Mouse (Mus musculus): Measurements from ENCODE around the gene Ptcd2. TPM values are rescaled to one million over a fixed set of nuclear protein-coding genes. Genes with fewer than 3 reads are reported as not detected.

Gene Ptcd2
- total and polyA plus RNA-seq, 3 experiments = 35.0 to 51.2 (median 49.6) TPM

- H3K79me2 ChIP-seq (replicated peaks; ENCODE audit: control insufficient read depth, insufficient read depth, low read length) = no peaks in the 10 kb centered on the region
- no peaks in the 10 kb centered on the region for H3K4me1 ChIP-seq (ENCODE audit: control insufficient read depth, insufficient read depth, low read length)
- no peak overlapping the region for H3K9ac ChIP-seq (ENCODE audit: low read depth, low read length)
- no peak for DNase-seq
- 94% methylated on average over 13 of the region's 13 CpGs for WGBS
- H3K27ac ChIP-seq = no peak overlapping the region
- TF ChIP-seq EP300 (IDR thresholded peaks at IDR 0.05; ENCODE audit: insufficient read depth, low read depth, low read length) (no peak), CTCF (IDR thresholded peaks at IDR 0.05) (no peak), POLR2A (IDR thresholded peaks at IDR 0.05; ENCODE audit: insufficient read depth, low read depth, low read length) (no peak)
- H3K4me3 ChIP-seq = no peak overlapping the region
- intact Hi-C loops (cut with DNase I) = no loop called here
- H3K27me3 ChIP-seq (ENCODE audit: control insufficient read depth, insufficient read depth, low read length) = no peaks in the 10 kb centered on the region
- no peaks in the 10 kb centered on the region for H3K36me3 ChIP-seq (ENCODE audit: control insufficient read depth, insufficient read depth, low read length)
These were observed 50.3 kb downstream of the Ptcd2 start for GRCm38 (mm10) chr13:99294176-99294575.

GRCm38 (mm10) chr13:99290766-99291165, 53.7 kb downstream of the Ptcd2 start:
- Histone ChIP-seq H3K4me1 (ENCODE audit: control insufficient read depth, insufficient read depth, low read length) (no peaks in the 10 kb centered on the region), H3K27me3 (ENCODE audit: control insufficient read depth, insufficient read depth, low read length) (no peaks in the 10 kb centered on the region), H3K27ac (no peak overlapping the region), H3K9ac (ENCODE audit: low read depth, low read length) (no peak overlapping the region), H3K4me3 (no peak overlapping the region), H3K79me2 (replicated peaks; ENCODE audit: control insufficient read depth, insufficient read depth, low read length) (no peaks in the 10 kb centered on the region), H3K36me3 (ENCODE audit: control insufficient read depth, insufficient read depth, low read length) (no peaks in the 10 kb centered on the region)
- intact Hi-C loops (cut with DNase I) = no loop called here
- WGBS = 92% methylated on average over 8 of the region's 8 CpGs
- no peak for TF ChIP-seq EP300 (IDR thresholded peaks at IDR 0.05; ENCODE audit: insufficient read depth, low read depth, low read length)
- no peak for TF ChIP-seq POLR2A (IDR thresholded peaks at IDR 0.05; ENCODE audit: insufficient read depth, low read depth, low read length)
- TF ChIP-seq CTCF (IDR thresholded peaks at IDR 0.05) = no peak
- DNase-seq = no peak

GRCm38 (mm10) chr13:99287786-99288185, 56.7 kb downstream of the Ptcd2 start:
- peaks cover 2% of the 10 kb centered on the region; the same call in 1 of the 2 replicates for H3K4me1 ChIP-seq (ENCODE audit: control insufficient read depth, insufficient read depth, low read length)
- intact Hi-C loops (cut with DNase I) = no loop called here
- no peak for DNase-seq

GRCm38 (mm10) chr13:99287207-99287606, 57.3 kb downstream of the Ptcd2 start:
- Histone ChIP-seq H3K27me3 (ENCODE audit: control insufficient read depth, insufficient read depth, low read length) (no peaks in the 10 kb centered on the region), H3K27ac (no peak overlapping the region), H3K4me1 (ENCODE audit: control insufficient read depth, insufficient read depth, low read length) (peaks cover 2% of the 10 kb centered on the region; the same call in 1 of the 2 replicates), H3K79me2 (replicated peaks; ENCODE audit: control insufficient read depth, insufficient read depth, low read length) (no peaks in the 10 kb centered on the region), H3K9ac (ENCODE audit: low read depth, low read length) (no peak overlapping the region), H3K4me3 (no peak overlapping the region), H3K36me3 (ENCODE audit: control insufficient read depth, insufficient read depth, low read length) (no peaks in the 10 kb centered on the region)
- 87% methylated on average over 4 of the region's 4 CpGs for WGBS
- no peak for TF ChIP-seq POLR2A (IDR thresholded peaks at IDR 0.05; ENCODE audit: insufficient read depth, low read depth, low read length)
- intact Hi-C loops (cut with DNase I) = no loop called here
- no peak for DNase-seq

More at GRCm38 (mm10) chr13:99287786-99288185, 56.7 kb downstream of the Ptcd2 start:
- TF ChIP-seq EP300 (IDR thresholded peaks at IDR 0.05; ENCODE audit: insufficient read depth, low read depth, low read length) (no peak), POLR2A (IDR thresholded peaks at IDR 0.05; ENCODE audit: insufficient read depth, low read depth, low read length) (no peak), CTCF (IDR thresholded peaks at IDR 0.05) (no peak)
- Histone ChIP-seq H3K36me3 (ENCODE audit: control insufficient read depth, insufficient read depth, low read length) (no peaks in the 10 kb centered on the region), H3K4me3 (no peak overlapping the region), H3K79me2 (replicated peaks; ENCODE audit: control insufficient read depth, insufficient read depth, low read length) (no peaks in the 10 kb centered on the region), H3K9ac (ENCODE audit: low read depth, low read length) (no peak overlapping the region), H3K27me3 (ENCODE audit: control insufficient read depth, insufficient read depth, low read length) (no peaks in the 10 kb centered on the region), H3K27ac (no peak overlapping the region; the same call in 1 of the 2 replicates)
- 61% methylated on average over 9 of the region's 9 CpGs for WGBS

- no peaks in the 10 kb centered on the region for H3K79me2 ChIP-seq (replicated peaks; ENCODE audit: control insufficient read depth, insufficient read depth, low read length)
- no peaks in the 10 kb centered on the region for H3K27me3 ChIP-seq (ENCODE audit: control insufficient read depth, insufficient read depth, low read length)
- no peak overlapping the region for H3K9ac ChIP-seq (ENCODE audit: low read depth, low read length)
- H3K36me3 ChIP-seq (ENCODE audit: control insufficient read depth, insufficient read depth, low read length) = no peaks in the 10 kb centered on the region
- DNase-seq = no peak
- intact Hi-C loops (cut with DNase I) = no loop called here
- WGBS = 56% methylated on average over 2 of the region's 2 CpGs
- no peak overlapping the region for H3K4me3 ChIP-seq
- H3K4me1 ChIP-seq (ENCODE audit: control insufficient read depth, insufficient read depth, low read length) = peaks cover 2% of the 10 kb centered on the region; the same call in 1 of the 2 replicates
- H3K27ac ChIP-seq = no peak overlapping the region
- TF ChIP-seq POLR2A (IDR thresholded peaks at IDR 0.05; ENCODE audit: insufficient read depth, low read depth, low read length) (no peak), EP300 (IDR thresholded peaks at IDR 0.05; ENCODE audit: insufficient read depth, low read depth, low read length) (no peak), CTCF (IDR thresholded peaks at IDR 0.05) (no peak)
These were observed 59.3 kb downstream of the Ptcd2 start for GRCm38 (mm10) chr13:99285241-99285640.

GRCm38 (mm10) chr13:99284400-99285160, 59.9 kb downstream of the Ptcd2 start:
- no peaks in the 10 kb centered on the region for H3K79me2 ChIP-seq (replicated peaks; ENCODE audit: control insufficient read depth, insufficient read depth, low read length)
- no peaks in the 10 kb centered on the region for H3K27me3 ChIP-seq (ENCODE audit: control insufficient read depth, insufficient read depth, low read length)
- no peaks in the 10 kb centered on the region for H3K36me3 ChIP-seq (ENCODE audit: control insufficient read depth, insufficient read depth, low read length)
- no peak for DNase-seq
- no peak for TF ChIP-seq EP300 (IDR thresholded peaks at IDR 0.05; ENCODE audit: insufficient read depth, low read depth, low read length)
- TF ChIP-seq POLR2A (IDR thresholded peaks at IDR 0.05; ENCODE audit: insufficient read depth, low read depth, low read length) = no peak
- no peak for TF ChIP-seq CTCF (IDR thresholded peaks at IDR 0.05)
- H3K4me3 ChIP-seq = no peak overlapping the region
- no peak overlapping the region for H3K9ac ChIP-seq (ENCODE audit: low read depth, low read length)
- intact Hi-C loops (cut with DNase I) = no loop called here
- no peak overlapping the region for H3K27ac ChIP-seq
- 91% methylated on average over 21 of the region's 21 CpGs for WGBS
- H3K4me1 ChIP-seq (ENCODE audit: control insufficient read depth, insufficient read depth, low read length) = peaks cover 2% of the 10 kb centered on the region; the same call in 1 of the 2 replicates
